Mouse (Mus musculus) thymus, adult 18-20 months (tissue): ENCODE measurements around the gene Atf7ip.

Source experiments
- DNase-seq, 2 experiments: peaks; one replicate each; pipeline ENCODE4 v3.0.0; 2022; ENCODE audit warnings: mixed read lengths in 2 of 2

Atf7ip gene

DNA sequence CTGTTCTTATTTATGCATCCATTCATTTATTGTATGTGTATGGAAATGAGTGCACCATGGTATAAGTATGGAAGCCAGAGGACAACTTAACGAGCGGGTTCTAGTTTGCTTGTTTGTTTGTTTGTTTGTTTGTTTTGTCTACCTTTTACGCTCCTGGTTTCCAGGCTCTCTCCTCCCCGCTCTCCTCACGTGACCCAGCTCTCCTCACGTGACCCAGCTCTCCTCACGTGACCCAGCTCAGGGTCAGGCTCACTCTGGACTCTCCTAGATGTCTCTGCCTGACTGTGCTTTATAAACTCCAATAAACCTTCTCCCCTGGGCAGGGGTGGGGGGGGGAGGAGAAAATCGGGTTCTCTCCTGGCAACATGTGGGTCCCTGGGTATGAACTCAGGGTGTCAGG lies 144.7 kb downstream of the Atf7ip start:
- no peak for DNase-seq

DNA sequence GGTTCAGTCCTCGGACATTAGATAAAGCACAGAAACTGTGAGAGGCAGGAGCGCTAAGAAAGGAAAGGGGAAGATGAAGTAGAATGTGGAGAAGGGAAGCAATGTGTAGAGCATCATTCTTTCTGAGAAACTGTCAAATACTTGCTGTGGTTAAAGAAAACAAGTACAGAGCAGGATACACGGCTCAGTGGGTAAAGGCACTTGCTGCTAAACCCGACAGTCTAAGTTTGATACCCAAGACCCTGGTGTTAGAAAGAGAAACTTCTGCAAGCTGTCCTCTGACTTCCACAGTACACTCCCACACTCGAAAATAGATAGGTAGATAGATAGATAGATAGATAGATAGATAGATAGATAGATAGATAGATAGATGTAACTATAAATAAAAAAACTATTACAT lies 147.4 kb downstream of the Atf7ip start:
- DNase-seq: no peak

DNA sequence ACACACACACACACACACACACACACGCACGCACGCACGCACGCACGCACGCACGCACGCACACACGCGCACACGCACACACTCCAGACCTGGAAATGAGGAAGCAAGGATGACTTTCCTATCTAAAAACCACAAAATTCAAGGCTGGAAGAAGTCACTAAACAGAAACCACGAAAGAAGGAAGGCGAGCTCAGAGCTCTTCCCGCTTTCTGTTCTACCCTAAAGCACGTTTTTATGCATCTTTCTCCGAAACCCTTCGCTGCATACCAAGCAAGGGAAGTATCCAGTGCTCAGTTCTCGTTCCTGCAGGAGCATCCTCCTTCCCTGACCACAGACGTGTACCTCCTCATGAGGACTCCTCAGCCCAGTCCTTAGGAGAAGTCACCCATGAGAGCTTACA lies 148.5 kb downstream of the Atf7ip start:
- DNase-seq: no peak

GRCm38 (mm10) chr6:136655786-136656185 lies 149.8 kb downstream of the Atf7ip start:
- no peak for DNase-seq

DNA sequence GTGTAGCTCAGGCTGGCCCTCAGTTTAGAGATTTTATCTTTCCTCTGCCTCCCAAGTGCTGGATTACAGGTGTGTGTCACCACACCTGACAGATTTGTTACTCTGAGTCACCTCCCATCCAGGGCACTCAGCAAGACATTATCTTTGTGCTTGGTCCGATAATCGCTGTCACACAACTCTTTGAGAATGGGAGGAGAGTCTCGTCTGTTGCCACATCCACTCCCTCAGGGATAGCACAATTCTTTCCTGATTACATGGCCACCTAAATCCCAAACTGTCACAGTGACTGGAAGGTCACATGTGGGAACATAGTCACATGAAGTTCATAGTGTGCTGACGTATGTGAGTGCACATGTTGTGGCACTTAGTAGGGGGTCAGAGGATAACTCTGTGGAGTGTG lies 152.3 kb downstream of the Atf7ip start:
- no peak for DNase-seq

DNA sequence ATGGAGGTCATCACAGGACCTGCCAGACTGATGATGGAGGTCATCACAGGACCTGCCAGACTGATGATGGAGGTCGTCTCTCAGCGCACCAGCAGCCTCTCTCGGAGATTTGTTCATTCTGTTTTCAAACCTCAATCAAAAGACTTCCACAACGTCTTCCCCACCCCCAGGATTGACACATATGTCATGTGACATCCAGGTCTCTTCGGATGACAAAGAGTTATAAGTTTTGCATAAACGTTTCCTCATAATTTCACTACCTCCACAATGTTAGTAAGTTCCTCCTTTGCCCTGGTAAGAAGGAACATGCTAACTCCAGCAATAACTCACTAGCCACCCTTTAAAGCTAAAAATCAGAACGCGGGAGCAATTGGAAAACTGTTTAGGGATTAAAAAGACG lies 153.3 kb downstream of the Atf7ip start:
- no peak for DNase-seq
